Mouse (Mus musculus): Measurements from ENCODE around the gene Srrm3. TPM values are rescaled to one million over a fixed set of nuclear protein-coding genes. Genes with fewer than 3 reads are reported as not detected.
A peak's percentile ranks its signal among the peaks of the same experiment; 100 is the strongest.

Gene Srrm3
- polyA plus RNA-seq, 2 experiments: 0.12 to 0.55 TPM

- 80% methylated on average over 13 of the region's 13 CpGs for WGBS
- ATAC-seq (ENCODE audit: low FRiP score, low read depth) (no peak), DNase-seq (ENCODE audit: low spot score) (no peak)
- Histone ChIP-seq H3K4me1 (ENCODE audit: control insufficient read depth, insufficient read depth, low read length) (no peaks in the 10 kb centered on the region), H3K4me2 (replicated peaks; ENCODE audit: low read depth, low read length, severe bottlenecking) (no peak overlapping the region), H3K9me3 (ENCODE audit: control insufficient read depth, low read length) (no peaks in the 10 kb centered on the region), H3K27ac (replicated peaks; ENCODE audit: low read depth, low read length) (no peak overlapping the region), H3K4me3 (replicated peaks; ENCODE audit: low read length) (no peak overlapping the region), H3K27me3 (ENCODE audit: control insufficient read depth, insufficient read depth, low read length) (peaks cover 9% of the 10 kb centered on the region; the same call in 1 of the 2 replicates), H3K36me3 (ENCODE audit: control insufficient read depth, insufficient read depth, low read length) (no peaks in the 10 kb centered on the region), H3K9ac (ENCODE audit: low read depth, low read length, severe bottlenecking) (no peak overlapping the region)
- no peak for TF ChIP-seq POLR2A (IDR thresholded peaks at IDR 0.05; ENCODE audit: borderline replicate concordance, extremely low read depth, insufficient read depth, insufficient read length)
Observed at GRCm38 (mm10) chr5:135845676-135846320, 39.1 kb downstream of the Srrm3 start.

- no peak for ATAC-seq (ENCODE audit: low FRiP score, low read depth)
- Histone ChIP-seq H3K9me3 (ENCODE audit: control insufficient read depth, low read length) (no peaks in the 10 kb centered on the region), H3K27me3 (ENCODE audit: control insufficient read depth, insufficient read depth, low read length) (peaks cover 26% of the 10 kb centered on the region), H3K27ac (replicated peaks; ENCODE audit: low read depth, low read length) (no peak overlapping the region), H3K4me2 (replicated peaks; ENCODE audit: low read depth, low read length, severe bottlenecking) (no peak overlapping the region), H3K4me1 (ENCODE audit: control insufficient read depth, insufficient read depth, low read length) (no peaks in the 10 kb centered on the region), H3K9ac (ENCODE audit: low read depth, low read length, severe bottlenecking) (no peak overlapping the region), H3K36me3 (ENCODE audit: control insufficient read depth, insufficient read depth, low read length) (no peaks in the 10 kb centered on the region), H3K4me3 (replicated peaks; ENCODE audit: low read length) (no peak overlapping the region)
- no peak for TF ChIP-seq POLR2A (IDR thresholded peaks at IDR 0.05; ENCODE audit: borderline replicate concordance, extremely low read depth, insufficient read depth, insufficient read length)
- 71% methylated on average over 4 of the region's 4 CpGs for WGBS
- no peak for DNase-seq (ENCODE audit: low spot score)
Observed at GRCm38 (mm10) chr5:135847460-135847859, 40.8 kb downstream of the Srrm3 start.

DNA sequence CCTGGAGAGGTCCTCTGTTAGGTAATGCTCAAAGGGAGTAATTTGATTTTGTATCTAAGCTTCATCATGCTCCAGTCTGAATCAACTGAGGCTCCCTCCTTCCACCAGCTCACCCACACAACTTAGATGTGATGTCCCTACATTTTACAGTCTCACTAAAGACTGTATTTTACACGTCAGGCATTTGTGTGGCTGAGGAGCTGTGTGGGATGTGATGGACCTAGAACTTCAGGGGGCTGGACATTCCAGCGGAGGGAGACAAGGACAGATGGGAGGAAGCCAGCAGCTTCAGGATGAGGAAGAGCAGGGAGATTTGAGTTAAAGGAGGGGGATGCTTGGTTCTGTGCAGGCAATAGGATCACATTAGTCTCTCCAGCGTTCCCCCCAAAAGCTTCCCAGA is 41.2 kb downstream of the Srrm3 start:
- WGBS: 84% methylated on average over 3 of the region's 3 CpGs
- Histone ChIP-seq H3K4me3 (replicated peaks; ENCODE audit: low read length) (no peak overlapping the region), H3K36me3 (ENCODE audit: control insufficient read depth, insufficient read depth, low read length) (no peaks in the 10 kb centered on the region), H3K9me3 (ENCODE audit: control insufficient read depth, low read length) (no peaks in the 10 kb centered on the region), H3K27me3 (ENCODE audit: control insufficient read depth, insufficient read depth, low read length) (peaks cover 30% of the 10 kb centered on the region), H3K27ac (replicated peaks; ENCODE audit: low read depth, low read length) (no peak overlapping the region), H3K9ac (ENCODE audit: low read depth, low read length, severe bottlenecking) (no peak overlapping the region), H3K4me2 (replicated peaks; ENCODE audit: low read depth, low read length, severe bottlenecking) (no peak overlapping the region), H3K4me1 (ENCODE audit: control insufficient read depth, insufficient read depth, low read length) (no peaks in the 10 kb centered on the region)
- ATAC-seq (ENCODE audit: low FRiP score, low read depth) (no peak), DNase-seq (ENCODE audit: low spot score) (no peak)
- TF ChIP-seq POLR2A (IDR thresholded peaks at IDR 0.05; ENCODE audit: borderline replicate concordance, extremely low read depth, insufficient read depth, insufficient read length): no peak

GRCm38 (mm10) chr5:135851024-135851423 is 44.3 kb downstream of the Srrm3 start:
- Histone ChIP-seq H3K9ac (ENCODE audit: low read depth, low read length, severe bottlenecking) (no peak overlapping the region), H3K9me3 (ENCODE audit: control insufficient read depth, low read length) (no peaks in the 10 kb centered on the region), H3K27ac (replicated peaks; ENCODE audit: low read depth, low read length) (no peak overlapping the region), H3K4me1 (ENCODE audit: control insufficient read depth, insufficient read depth, low read length) (no peaks in the 10 kb centered on the region), H3K4me2 (replicated peaks; ENCODE audit: low read depth, low read length, severe bottlenecking) (no peak overlapping the region), H3K4me3 (replicated peaks; ENCODE audit: low read length) (no peak overlapping the region), H3K36me3 (ENCODE audit: control insufficient read depth, insufficient read depth, low read length) (no peaks in the 10 kb centered on the region), H3K27me3 (ENCODE audit: control insufficient read depth, insufficient read depth, low read length) (peaks cover 46% of the 10 kb centered on the region)
- no peak for TF ChIP-seq POLR2A (IDR thresholded peaks at IDR 0.05; ENCODE audit: borderline replicate concordance, extremely low read depth, insufficient read depth, insufficient read length)
- DNase-seq (ENCODE audit: low spot score): peak; percentile 52
- WGBS: under 1% methylated on average over 15 of the region's 15 CpGs
- peak; percentile 88 for ATAC-seq (ENCODE audit: low FRiP score, low read depth)

DNA sequence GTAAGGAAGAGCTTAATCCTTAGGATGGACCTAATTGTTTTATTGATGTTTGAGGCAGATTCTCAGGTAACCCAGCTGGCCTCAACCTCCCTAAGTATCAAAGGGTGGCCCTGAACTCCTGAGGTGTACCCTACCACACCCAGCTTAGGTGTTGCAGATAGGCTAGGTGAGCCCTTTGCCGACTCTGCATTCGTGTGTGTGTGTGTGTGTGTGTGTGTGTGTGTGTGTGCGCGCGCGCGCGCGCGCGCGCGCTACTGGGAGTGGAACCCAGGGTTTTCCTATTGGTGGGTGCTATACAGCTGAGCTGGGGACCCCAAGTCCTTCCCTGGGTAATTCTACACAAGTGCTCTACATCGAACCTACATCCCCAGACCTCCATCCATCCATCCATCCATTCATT is 44.8 kb downstream of the Srrm3 start:
- H3K27me3 ChIP-seq (ENCODE audit: control insufficient read depth, insufficient read depth, low read length): peaks cover 51% of the 10 kb centered on the region
- ATAC-seq (ENCODE audit: low FRiP score, low read depth): no peak
- no peak overlapping the region for H3K27ac ChIP-seq (replicated peaks; ENCODE audit: low read depth, low read length)
- no peak overlapping the region for H3K4me3 ChIP-seq (replicated peaks; ENCODE audit: low read length)
- DNase-seq (ENCODE audit: low spot score): no peak
- no peaks in the 10 kb centered on the region for H3K4me1 ChIP-seq (ENCODE audit: control insufficient read depth, insufficient read depth, low read length)
- no peaks in the 10 kb centered on the region for H3K9me3 ChIP-seq (ENCODE audit: control insufficient read depth, low read length)
- H3K4me2 ChIP-seq (replicated peaks; ENCODE audit: low read depth, low read length, severe bottlenecking): no peak overlapping the region
- TF ChIP-seq POLR2A (IDR thresholded peaks at IDR 0.05; ENCODE audit: borderline replicate concordance, extremely low read depth, insufficient read depth, insufficient read length): no peak
- 8% methylated on average over 14 of the region's 14 CpGs for WGBS
- no peaks in the 10 kb centered on the region for H3K36me3 ChIP-seq (ENCODE audit: control insufficient read depth, insufficient read depth, low read length)
- no peak overlapping the region for H3K9ac ChIP-seq (ENCODE audit: low read depth, low read length, severe bottlenecking)
